Mouse (Mus musculus) lung, adult 2 months (tissue): ENCODE measurements at regions not wholly inside any gene's neighbourhood (a gene's known extent, or its start where the extent isn't known, plus 50 kb on each side); places are given as distances from the start of the nearest gene placed in this dataset.

Source experiments
- CTCF ChIP-seq: fragments of 200-500 bp; IDR thresholded peaks from 2 replicates; pipeline ENCODE4 v1.5.1; 2011; ENCODE audit warnings: mild to moderate bottlenecking, low read length, control low read depth; ENCODE audit not compliant: insufficient read depth
- POLR2A ChIP-seq: fragments of 200-500 bp; IDR thresholded peaks from 2 replicates; pipeline ENCODE4 v1.6.1; 2011; ENCODE audit warnings: low read depth, mild to moderate bottlenecking, control low read depth, low read length, borderline replicate concordance; ENCODE audit errors: extremely low read depth

DNA sequence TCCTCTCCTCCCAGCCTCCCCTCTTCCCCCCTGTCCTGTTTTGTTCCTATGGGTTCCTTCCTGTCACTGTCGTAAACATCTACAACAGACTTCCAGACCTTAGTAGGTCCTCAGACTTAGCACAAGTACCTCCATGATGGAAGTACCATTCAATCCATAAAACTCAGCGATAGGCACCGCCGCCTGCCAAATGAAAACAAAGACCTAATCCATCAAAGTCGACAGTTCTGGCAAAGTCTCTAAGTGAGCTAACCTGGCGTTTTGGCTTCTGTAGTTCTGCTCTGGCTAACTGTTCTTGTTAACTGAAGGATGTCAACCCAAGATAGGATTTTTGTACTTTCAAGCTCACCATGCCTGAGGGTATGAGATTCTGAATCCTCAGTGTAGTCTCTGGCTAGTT, 93.5 kb upstream of the Lgr5 start:
- no peak for TF ChIP-seq CTCF
- no peak for TF ChIP-seq POLR2A
